Mouse (Mus musculus) liver, postnatal 0 days (tissue): ENCODE measurements around the gene Adgrl2.

Source experiments
- CTCF ChIP-seq: sonication (generic); IDR thresholded peaks from 2 replicates; pipeline ENCODE4 v1.5.1; 2016; ENCODE audit warnings: antibody characterized with exemption, low read depth
- EP300 ChIP-seq: IDR thresholded peaks from 2 replicates; pipeline ENCODE4 v1.6.1; 2016; ENCODE audit warnings: antibody characterized with exemption, low read depth, mild to moderate bottlenecking

DNA sequence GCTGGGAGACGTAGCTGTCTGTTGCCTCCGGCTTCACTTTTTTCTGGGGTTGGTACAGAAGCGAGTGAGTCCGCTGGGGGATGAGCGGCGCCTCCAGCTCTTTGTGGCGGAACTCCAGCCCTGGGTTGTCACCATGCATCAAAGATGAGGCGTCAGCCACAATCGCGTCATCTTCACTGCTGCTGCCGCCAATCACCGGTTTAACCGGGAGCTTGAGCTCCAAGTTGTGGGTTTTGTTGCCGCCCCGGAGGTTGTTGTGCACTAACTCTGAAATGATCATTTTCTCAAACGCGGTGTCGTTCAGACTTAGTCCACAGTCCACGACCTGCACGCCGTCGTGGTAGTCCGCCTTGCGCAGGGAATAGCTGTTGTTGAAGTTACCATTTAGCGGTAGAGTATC is 172.9 kb downstream of the Adgrl2 start:
- TF ChIP-seq EP300 (no peak), CTCF (no peak)
